Mouse (Mus musculus) ES-E14 (cell line): ENCODE results near the gene Slc16a10.

Source experiments
- CHD2 ChIP-seq: IDR thresholded peaks from 2 replicates; pipeline ENCODE4 v1.6.1; 2014; ENCODE audit warnings: mild to moderate bottlenecking, low read depth, low read length, inconsistent platforms
- HCFC1 ChIP-seq: IDR thresholded peaks from 2 replicates; pipeline ENCODE4 v1.6.1; 2012; ENCODE audit warnings: low read length, inconsistent platforms, borderline replicate concordance; ENCODE audit not compliant: insufficient read depth
- ZC3H11A ChIP-seq: IDR thresholded peaks from 2 replicates; pipeline ENCODE4 v1.6.1; 2012; ENCODE audit warnings: low read depth, mild to moderate bottlenecking, inconsistent platforms, low read length, borderline replicate concordance
- ZNF384 ChIP-seq: IDR thresholded peaks from 2 replicates; pipeline ENCODE4 v1.6.1; 2012; ENCODE audit warnings: low read depth, low read length, inconsistent platforms

DNA sequence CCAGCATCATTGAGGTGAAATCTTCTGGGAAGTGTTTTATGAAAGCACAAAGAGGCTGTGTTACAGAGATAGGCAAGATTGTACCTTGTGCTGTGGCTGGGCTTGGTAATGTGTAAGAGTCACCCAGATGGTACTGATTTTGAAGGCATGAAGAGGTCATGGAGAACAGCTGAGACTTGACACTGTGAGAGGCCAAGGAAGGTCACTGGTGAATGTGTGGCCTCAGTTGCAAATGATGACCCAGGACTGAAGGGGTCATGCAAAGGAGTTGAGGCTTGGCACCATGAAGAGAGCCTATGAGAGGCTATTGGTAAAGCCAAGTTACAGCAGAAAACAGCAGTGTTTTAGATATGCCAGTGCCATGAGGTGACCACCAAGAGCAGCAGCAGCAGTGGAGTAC is 43.9 kb upstream of the Slc16a10 start:
- TF ChIP-seq ZNF384 (no peak), HCFC1 (no peak), CHD2 (no peak), ZC3H11A (no peak)
